Mouse (Mus musculus): ENCODE measurements around the gene Ppih. TPM values are rescaled to one million over a fixed set of nuclear protein-coding genes. Genes with fewer than 3 reads are reported as not detected.

The Ppih gene
- 35.8 to 75.4 TPM (median 39.9 TPM) in 3 replicates for total RNA-seq (2017)

- ATAC-seq (replicated peaks; ENCODE audit: insufficient number of reproducible peaks, low FRiP score, low TSS enrichment, poor library complexity, severe bottlenecking): peak; percentile 98
Observed at GRCm38 (mm10) chr4:119320131-119320830, at the start of gene Ppih. Gene Ppih (minus strand): TSS chr4:119320546.

- no peak for ATAC-seq (replicated peaks; ENCODE audit: insufficient number of reproducible peaks, low FRiP score, low TSS enrichment, poor library complexity, severe bottlenecking)
Observed at GRCm38 (mm10) chr4:119369460-119369859, 49.1 kb upstream of the Ppih start.

GRCm38 (mm10) chr4:119366758-119367526, 46.6 kb upstream of the Ppih start:
- no peak for ATAC-seq (replicated peaks; ENCODE audit: insufficient number of reproducible peaks, low FRiP score, low TSS enrichment, poor library complexity, severe bottlenecking)

- no peak for ATAC-seq (replicated peaks; ENCODE audit: insufficient number of reproducible peaks, low FRiP score, low TSS enrichment, poor library complexity, severe bottlenecking)
Observed at GRCm38 (mm10) chr4:119362231-119362630, 41.9 kb upstream of the Ppih start.

- ATAC-seq (replicated peaks; ENCODE audit: insufficient number of reproducible peaks, low FRiP score, low TSS enrichment, poor library complexity, severe bottlenecking): no peak
Observed at GRCm38 (mm10) chr4:119359196-119359971, 39.0 kb upstream of the Ppih start.

GRCm38 (mm10) chr4:119345508-119345907, 25.2 kb upstream of the Ppih start:
- no peak for ATAC-seq (replicated peaks; ENCODE audit: insufficient number of reproducible peaks, low FRiP score, low TSS enrichment, poor library complexity, severe bottlenecking)

- peak; percentile 85 for ATAC-seq (replicated peaks; ENCODE audit: insufficient number of reproducible peaks, low FRiP score, low TSS enrichment, poor library complexity, severe bottlenecking)
Observed at GRCm38 (mm10) chr4:119338861-119339361, 18.6 kb upstream of the Ppih start.

- no peak for ATAC-seq (replicated peaks; ENCODE audit: insufficient number of reproducible peaks, low FRiP score, low TSS enrichment, poor library complexity, severe bottlenecking)
Observed at GRCm38 (mm10) chr4:119338422-119338821, 18.1 kb upstream of the Ppih start.

- ATAC-seq (replicated peaks; ENCODE audit: insufficient number of reproducible peaks, low FRiP score, low TSS enrichment, poor library complexity, severe bottlenecking): no peak
Observed at GRCm38 (mm10) chr4:119333487-119333886, 13.1 kb upstream of the Ppih start.

GRCm38 (mm10) chr4:119320896-119321550, 677 bp upstream of the Ppih start:
- no peak for ATAC-seq (replicated peaks; ENCODE audit: insufficient number of reproducible peaks, low FRiP score, low TSS enrichment, poor library complexity, severe bottlenecking)

GRCm38 (mm10) chr4:119313756-119314155, 6.6 kb downstream of the Ppih start:
- ATAC-seq (replicated peaks; ENCODE audit: insufficient number of reproducible peaks, low FRiP score, low TSS enrichment, poor library complexity, severe bottlenecking): no peak

- no peak for ATAC-seq (replicated peaks; ENCODE audit: insufficient number of reproducible peaks, low FRiP score, low TSS enrichment, poor library complexity, severe bottlenecking)
Observed at GRCm38 (mm10) chr4:119305418-119305817, 14.9 kb downstream of the Ppih start.

- ATAC-seq (replicated peaks; ENCODE audit: insufficient number of reproducible peaks, low FRiP score, low TSS enrichment, poor library complexity, severe bottlenecking): no peak
Observed at GRCm38 (mm10) chr4:119303291-119303690, 17.1 kb downstream of the Ppih start.

GRCm38 (mm10) chr4:119301777-119302176, 18.6 kb downstream of the Ppih start:
- no peak for ATAC-seq (replicated peaks; ENCODE audit: insufficient number of reproducible peaks, low FRiP score, low TSS enrichment, poor library complexity, severe bottlenecking)

GRCm38 (mm10) chr4:119300761-119301160, 19.6 kb downstream of the Ppih start:
- ATAC-seq (replicated peaks; ENCODE audit: insufficient number of reproducible peaks, low FRiP score, low TSS enrichment, poor library complexity, severe bottlenecking): no peak

GRCm38 (mm10) chr4:119297361-119297760, 23.0 kb downstream of the Ppih start:
- no peak for ATAC-seq (replicated peaks; ENCODE audit: insufficient number of reproducible peaks, low FRiP score, low TSS enrichment, poor library complexity, severe bottlenecking)

- ATAC-seq (replicated peaks; ENCODE audit: insufficient number of reproducible peaks, low FRiP score, low TSS enrichment, poor library complexity, severe bottlenecking): no peak
Observed at GRCm38 (mm10) chr4:119295134-119295453, 25.3 kb downstream of the Ppih start.

GRCm38 (mm10) chr4:119294415-119295133, 25.8 kb downstream of the Ppih start, which contains the start of gene Ybx1:
Gene Ybx1 (minus strand): TSS chr4:119294604.
- peak; percentile 99 for ATAC-seq (replicated peaks; ENCODE audit: insufficient number of reproducible peaks, low FRiP score, low TSS enrichment, poor library complexity, severe bottlenecking)

All from monocyte, adult 5-6 weeks (primary cell).